Mouse (Mus musculus): ENCODE results near the gene Gm20532.

DNA sequence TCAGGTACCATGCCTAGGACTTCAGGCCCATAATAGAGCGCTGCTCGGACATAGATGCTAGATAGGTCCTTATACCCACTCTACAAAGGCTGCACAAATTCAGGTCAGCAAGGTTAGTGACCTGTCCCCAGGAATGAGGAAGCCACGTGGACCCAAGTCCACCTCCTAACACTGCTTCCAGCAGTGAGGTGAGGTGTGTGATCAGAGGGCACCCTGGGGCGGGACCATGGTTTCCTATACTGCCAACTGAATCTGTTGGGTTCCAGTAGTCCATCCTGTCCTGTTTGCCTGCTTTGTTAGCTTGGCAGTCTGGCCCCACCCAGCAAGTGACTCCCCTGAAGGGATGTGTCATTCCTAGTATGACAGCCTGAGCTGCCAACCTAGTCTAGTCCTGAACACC, 13.5 kb downstream of the Gm20532 start:
- TF ChIP-seq GATA1 (IDR thresholded peaks at IDR 0.05; ENCODE audit: low read length): no peak
- TF ChIP-seq TAL1 (IDR thresholded peaks at IDR 0.05; ENCODE audit: low read length): no peak
